20 mouse cellular contexts compared by ENCODE assay signal in the genomic region with DNA sequence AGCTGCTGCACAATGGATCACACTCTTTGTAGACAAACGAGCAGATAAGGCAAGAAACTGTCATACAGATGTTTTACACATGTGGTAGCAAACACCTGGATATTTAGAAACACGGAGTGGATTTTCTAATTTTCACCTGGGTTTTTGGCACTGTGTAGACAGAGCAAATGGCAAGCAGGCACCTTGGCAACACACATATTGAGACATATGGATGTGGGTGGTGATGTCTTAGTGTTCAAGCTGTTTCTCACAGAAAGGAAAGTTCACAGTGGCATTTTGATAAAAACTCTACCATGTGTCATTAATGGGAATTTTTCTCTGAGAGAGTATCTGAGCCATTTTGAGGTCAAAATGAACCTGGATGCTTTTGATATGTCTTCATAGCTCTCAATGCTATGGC.
DNase-seq lines count a peak whose midpoint lies in the region; ATAC-seq and TF ChIP-seq lines count a peak whose summit lies in the region.
"Had no signal": no experiment of that assay in that cellular context is flagged by ENCODE, and none has a peak within 500 bp of the region (broad histone marks: within the 10 kb centered on the region; RNA-seq: fewer than 3 reads in every experiment).

No protein-coding gene starts in this region.

- no peaks in the 10 kb centered on the region for H3K9me3 ChIP-seq in forebrain, embryonic 14.5 days (replicated peaks; ENCODE audit: control insufficient read depth, low read length)
- H3K9me3 ChIP-seq in forebrain, embryonic 16.5 days (ENCODE audit: control insufficient read depth, low read length): no peaks in the 10 kb centered on the region
- no peaks in the 10 kb centered on the region for H3K9me3 ChIP-seq in liver, postnatal 0 days (ENCODE audit: low read length)
- H3K9me3 ChIP-seq: forebrain, embryonic 10.5 days; heart, embryonic 12.5 days; limb, embryonic 10.5 days; liver, embryonic 13.5 days; midbrain, embryonic 12.5 days; neural tube, embryonic 15.5 days had no signal

- H3K4me1 ChIP-seq in forebrain, embryonic 14.5 days (ENCODE audit: control insufficient read depth, insufficient read depth, low read length): no peaks in the 10 kb centered on the region
- H3K4me1 ChIP-seq in forebrain, embryonic 16.5 days (replicated peaks; ENCODE audit: control insufficient read depth, insufficient read depth, low read length): no peaks in the 10 kb centered on the region
- no peaks in the 10 kb centered on the region for H3K4me1 ChIP-seq in liver, postnatal 0 days (ENCODE audit: insufficient read depth)
- H3K4me1 ChIP-seq: forebrain, embryonic 10.5 days; heart, embryonic 12.5 days; limb, embryonic 10.5 days; liver, embryonic 13.5 days; midbrain, embryonic 12.5 days; neural tube, embryonic 15.5 days had no signal

- H3K4me2 ChIP-seq in forebrain, embryonic 14.5 days (ENCODE audit: low read length): no peak overlapping the region
- no peak overlapping the region for H3K4me2 ChIP-seq in forebrain, embryonic 16.5 days (ENCODE audit: low read length)
- H3K4me2 ChIP-seq in liver, postnatal 0 days (ENCODE audit: low read depth, low read length): no peak overlapping the region
- H3K4me2 ChIP-seq: heart, embryonic 12.5 days; liver, embryonic 13.5 days; midbrain, embryonic 12.5 days; neural tube, embryonic 15.5 days had no signal

- 68% methylated on average over 2 of the region's 2 CpGs for WGBS in forebrain, embryonic 14.5 days
- 67% methylated on average over 2 of the region's 2 CpGs for WGBS in forebrain, embryonic 16.5 days
- 62% methylated on average over 2 of the region's 2 CpGs for WGBS in liver, postnatal 0 days (ENCODE audit: insufficient replicate concordance)

- no peak for TF ChIP-seq EP300 in liver, postnatal 0 days (IDR thresholded peaks at IDR 0.05; ENCODE audit: low read depth)

- no peak overlapping the region for H3K9ac ChIP-seq in forebrain, embryonic 14.5 days (ENCODE audit: low read length)
- H3K9ac ChIP-seq in forebrain, embryonic 16.5 days (replicated peaks; ENCODE audit: low read depth, low read length): no peak overlapping the region
- no peak overlapping the region for H3K9ac ChIP-seq in liver, postnatal 0 days (replicated peaks)
- H3K9ac ChIP-seq: heart, embryonic 12.5 days; liver, embryonic 13.5 days; midbrain, embryonic 12.5 days; neural tube, embryonic 15.5 days had no signal

- no peak for ATAC-seq in forebrain, embryonic 14.5 days
- no peak for ATAC-seq in forebrain, embryonic 16.5 days
- no peak for ATAC-seq in liver, postnatal 0 days
- ATAC-seq: hindbrain, embryonic 16.5 days had no signal

- no peaks in the 10 kb centered on the region for H3K36me3 ChIP-seq in forebrain, embryonic 14.5 days (ENCODE audit: control insufficient read depth, insufficient read depth, low read length)
- H3K36me3 ChIP-seq in forebrain, embryonic 16.5 days (ENCODE audit: control insufficient read depth, insufficient read depth): no peaks in the 10 kb centered on the region
- no peaks in the 10 kb centered on the region for H3K36me3 ChIP-seq in liver, postnatal 0 days (replicated peaks; ENCODE audit: insufficient read depth, low read length)
- H3K36me3 ChIP-seq: forebrain, embryonic 10.5 days; heart, embryonic 12.5 days; limb, embryonic 10.5 days; liver, embryonic 13.5 days; midbrain, embryonic 12.5 days; neural tube, embryonic 15.5 days had no signal

- H3K4me3 ChIP-seq in forebrain, embryonic 14.5 days (ENCODE audit: low read depth, low read length): no peak overlapping the region
- no peak overlapping the region for H3K4me3 ChIP-seq in forebrain, embryonic 16.5 days (replicated peaks; ENCODE audit: low read length)
- no peak overlapping the region for H3K4me3 ChIP-seq in liver, postnatal 0 days (ENCODE audit: low read depth, low read length)
- H3K4me3 ChIP-seq: forebrain, embryonic 10.5 days; heart, embryonic 12.5 days; limb, embryonic 10.5 days; liver, embryonic 13.5 days; midbrain, embryonic 12.5 days; neural tube, embryonic 15.5 days had no signal

- H3K27ac ChIP-seq in forebrain, embryonic 14.5 days (ENCODE audit: low read depth, low read length): no peak overlapping the region
- no peak overlapping the region for H3K27ac ChIP-seq in forebrain, embryonic 16.5 days (ENCODE audit: low read length)
- no peak overlapping the region for H3K27ac ChIP-seq in liver, postnatal 0 days (ENCODE audit: low read depth)
- H3K27ac ChIP-seq: forebrain, embryonic 10.5 days; limb, embryonic 10.5 days; liver, embryonic 13.5 days; midbrain, embryonic 12.5 days; neural tube, embryonic 15.5 days had no signal

- H3K27me3 ChIP-seq in forebrain, embryonic 14.5 days (replicated peaks; ENCODE audit: control insufficient read depth, insufficient read depth, low read length): no peaks in the 10 kb centered on the region
- no peaks in the 10 kb centered on the region for H3K27me3 ChIP-seq in forebrain, embryonic 16.5 days (replicated peaks; ENCODE audit: control insufficient read depth, insufficient read depth, low read length)
- H3K27me3 ChIP-seq in liver, postnatal 0 days (ENCODE audit: insufficient read depth, low read length): no peaks in the 10 kb centered on the region
- H3K27me3 ChIP-seq: heart, embryonic 12.5 days; liver, embryonic 13.5 days; midbrain, embryonic 12.5 days; neural tube, embryonic 15.5 days had no signal

- TF ChIP-seq CTCF in liver, postnatal 0 days (IDR thresholded peaks at IDR 0.05; ENCODE audit: low read depth): no peak

- DNase-seq in forebrain, embryonic 14.5 days (ENCODE audit: low spot score): peak; percentile 16
- DNase-seq in brain, adult 2 months (ENCODE audit: low read depth, low spot score): peak; percentile 81
- DNase-seq in cerebellum, postnatal 10 days: peak; percentile 25 to 38
- DNase-seq in layer of hippocampus, adult 9-11 months: peak; percentile 66
- DNase-seq in Muller cell, postnatal 12 days (ENCODE audit: inconsistent ontology term): no peak
- no peak for DNase-seq in lung, adult 18-20 months
- no peak for DNase-seq in liver, postnatal 0 days
- DNase-seq: gastrocnemius, postnatal 25 days; heart, postnatal 36 days; kidney, adult 11 months; kidney, postnatal 14 days; liver, embryonic 13.5 days; lung, postnatal 14 days had no signal

Comparison
In these comparisons a context has a peak if more than half of its experiments do, and no peak if none do; other contexts are left out.
1. DNase-seq: peak in forebrain, embryonic 14.5 days (single experiment), brain, adult 2 months (single experiment), cerebellum, postnatal 10 days (2 of 2) and layer of hippocampus, adult 9-11 months (single experiment); none in Muller cell, postnatal 12 days (single experiment), lung, adult 18-20 months (0 of 2) and liver, postnatal 0 days (single experiment).